Mouse (Mus musculus) T-cell, adult 2 months (primary cell): ENCODE data around the gene Arl8a.
"Not testable (repeated sequence)": the region's sequence is repeated elsewhere in the genome, so short reads cannot be mapped to it uniquely, and the experiment has no call there.

Experiments
- DNase-seq: peaks from one replicate; pipeline ENCODE4 v3.0.0; 2022; ENCODE audit warnings: low spot score

Gene Arl8a

DNA sequence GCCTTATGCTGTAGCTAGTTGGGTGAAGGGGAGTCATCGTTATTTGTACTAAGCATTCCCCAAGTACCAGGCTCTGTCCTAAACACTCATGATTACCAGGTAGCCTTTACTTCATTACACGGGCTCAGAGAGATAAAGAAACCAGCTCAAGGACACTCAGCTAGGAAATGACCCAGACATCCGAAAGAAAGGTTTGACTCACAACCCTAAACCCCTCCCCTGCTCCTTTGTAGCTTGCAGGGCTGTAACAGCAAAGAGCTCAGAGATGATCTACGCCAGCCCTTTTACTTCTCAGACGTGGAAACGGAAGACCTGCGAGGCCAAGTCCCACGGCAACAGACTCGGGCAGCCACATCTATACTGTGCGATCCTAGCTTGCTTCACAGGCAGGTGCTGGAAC, 23.7 kb downstream of the Arl8a start:
- no peak for DNase-seq

DNA sequence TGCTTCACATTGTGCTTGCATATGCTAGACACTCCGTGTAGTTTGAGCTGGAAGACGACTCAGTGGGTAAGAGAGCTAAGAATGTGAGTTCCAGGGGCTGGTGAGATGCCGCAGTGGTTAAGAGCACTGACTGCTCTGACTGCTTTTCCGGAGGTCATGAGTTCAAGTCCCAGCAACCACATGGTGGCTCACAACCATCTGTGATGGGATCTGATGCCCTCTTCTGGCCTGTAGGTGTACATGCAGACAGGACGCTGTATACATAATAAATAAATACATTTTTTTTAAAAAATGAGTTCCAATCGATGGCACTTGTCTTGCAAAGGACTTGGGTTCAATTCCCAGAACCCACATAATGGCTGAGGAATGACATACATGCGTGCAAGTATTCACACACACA, 24.6 kb downstream of the Arl8a start:
- no peak for DNase-seq

DNA sequence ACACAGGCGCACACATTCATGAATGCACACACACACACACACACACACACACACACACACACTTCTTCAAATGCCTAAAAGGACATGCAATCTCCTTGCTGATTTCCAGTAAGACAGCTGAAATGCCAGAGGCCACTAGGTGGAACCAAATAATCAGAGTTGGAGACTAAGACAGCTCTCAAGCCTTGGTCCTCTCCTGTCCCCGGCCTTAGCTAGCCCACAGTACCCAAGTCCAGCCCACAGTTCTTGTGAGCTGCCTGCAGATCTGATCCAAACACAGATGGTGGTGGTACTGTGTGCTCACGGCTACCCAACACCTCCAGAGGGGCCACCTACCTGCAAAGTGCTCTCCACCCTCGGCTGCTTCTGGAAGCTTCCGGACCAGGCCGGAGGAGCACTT, 25.4 kb downstream of the Arl8a start:
- no peak for DNase-seq

DNA sequence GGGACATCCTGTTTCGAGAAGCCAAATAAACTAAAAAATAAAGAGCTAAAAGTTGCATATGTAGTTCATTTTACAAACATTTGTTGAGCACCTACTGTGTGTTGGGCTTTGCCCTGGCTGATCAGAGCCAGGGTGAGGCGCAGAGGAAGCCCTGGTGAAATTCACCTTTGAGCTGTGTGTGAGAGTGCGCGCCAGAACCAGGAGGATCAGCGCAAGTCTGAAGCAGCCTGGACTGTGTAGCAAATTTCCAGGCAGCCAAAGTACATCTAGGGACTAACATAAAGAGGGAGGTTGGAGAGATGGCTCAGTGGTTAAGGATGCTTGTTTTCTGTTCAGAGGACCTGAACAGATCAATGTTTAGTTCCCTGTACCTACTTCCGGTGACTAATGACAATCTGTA, 26.7 kb downstream of the Arl8a start:
- DNase-seq = no peak

DNA sequence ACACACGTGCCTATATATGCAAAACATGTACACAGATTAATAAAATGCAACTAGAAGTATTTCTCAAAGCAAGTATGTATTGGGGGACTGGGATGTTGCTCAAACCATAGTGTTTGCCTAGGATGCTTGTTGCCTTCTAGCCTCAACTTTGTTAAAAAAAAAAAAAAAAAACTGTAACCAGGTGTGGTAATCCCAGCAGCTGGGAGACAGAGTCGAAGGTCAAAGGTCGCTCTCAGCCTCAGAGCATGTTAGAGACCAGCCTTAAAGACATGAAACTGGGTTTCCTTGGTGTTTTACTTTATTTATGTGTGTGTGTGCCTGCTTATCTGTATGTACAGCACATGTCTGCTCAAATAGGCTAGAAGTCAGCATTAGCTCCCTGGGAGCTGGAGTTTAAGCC, 28.6 kb downstream of the Arl8a start:
- DNase-seq = no peak

DNA sequence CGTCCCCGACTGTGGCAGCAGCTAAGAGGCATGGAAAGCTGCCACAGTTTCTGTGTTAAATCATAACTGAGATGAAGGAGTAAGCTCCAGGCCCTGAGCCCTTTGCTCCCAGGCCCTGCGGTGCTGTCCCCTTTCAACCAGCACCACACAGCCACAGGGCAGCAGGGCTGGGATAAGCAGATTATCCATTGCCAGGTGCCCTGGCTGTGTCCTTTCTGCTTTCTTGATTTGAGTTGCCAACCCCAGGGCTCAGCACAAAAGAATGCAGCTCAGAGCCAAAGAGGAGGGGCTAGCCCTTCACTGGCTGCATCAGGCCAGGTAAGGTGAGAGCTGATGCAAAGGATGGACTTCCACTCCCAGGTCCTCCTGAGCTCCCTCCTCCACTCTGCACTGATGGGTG, 31.1 kb downstream of the Arl8a start:
- no peak for DNase-seq

DNA sequence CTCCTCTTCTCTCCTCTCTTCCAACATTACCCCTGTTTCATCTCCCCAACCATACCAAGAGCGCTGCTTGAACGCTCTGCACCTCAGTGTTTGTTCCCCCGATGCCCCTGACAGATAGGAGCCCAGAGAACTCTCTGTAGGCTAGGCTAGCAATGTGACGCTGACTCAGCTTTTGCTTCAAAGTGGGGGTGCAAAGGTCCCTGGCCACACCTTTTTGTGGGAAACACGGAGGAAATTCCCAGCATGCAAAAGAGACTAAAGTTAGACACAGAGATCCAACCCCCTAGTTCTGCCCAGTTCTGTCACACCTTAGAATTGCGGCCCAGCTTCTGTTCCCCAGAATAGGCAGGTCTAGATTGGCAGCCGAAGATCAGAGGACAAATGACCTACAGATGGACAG, 32.2 kb downstream of the Arl8a start:
- no peak for DNase-seq

DNA sequence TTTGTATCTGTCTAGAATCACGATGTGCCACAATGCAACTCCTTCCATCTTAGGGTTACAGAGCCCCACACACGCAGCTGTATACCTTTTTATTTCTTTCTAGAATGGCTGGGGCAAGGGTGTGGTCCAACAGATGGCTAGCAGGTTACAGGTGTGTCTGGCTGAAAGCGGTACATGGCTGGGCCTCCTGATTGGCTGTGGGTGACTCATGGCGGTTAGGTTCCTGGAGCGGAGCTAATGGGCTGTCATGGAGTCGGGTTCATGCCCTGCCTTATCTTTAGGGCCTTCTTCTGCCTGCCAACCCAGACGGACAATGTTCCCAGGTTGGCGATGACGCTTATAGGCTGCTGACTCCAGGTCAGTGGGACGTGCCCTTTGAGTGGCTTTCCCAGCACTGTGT, 34.2 kb downstream of the Arl8a start:
- DNase-seq = no peak

DNA sequence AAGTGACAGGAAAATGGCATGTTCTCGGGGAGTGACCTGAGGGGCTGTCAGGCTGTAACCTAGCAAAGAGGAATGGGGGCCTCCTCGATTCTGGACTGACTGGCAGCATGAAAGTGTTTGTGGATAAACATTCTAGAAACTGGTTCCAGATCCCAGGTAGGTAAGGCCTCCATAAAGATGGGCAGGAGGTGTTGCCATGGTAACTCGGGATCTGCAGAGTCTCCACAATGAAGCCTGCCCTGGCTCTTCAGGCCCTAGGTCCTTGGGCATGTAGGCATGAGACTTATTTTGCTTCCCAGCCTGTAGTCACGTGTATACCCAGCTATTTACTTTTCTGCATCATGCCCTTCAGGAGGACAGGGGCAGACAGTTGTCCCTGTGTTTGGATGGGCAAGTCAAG, 34.7 kb downstream of the Arl8a start:
- DNase-seq = no peak

DNA sequence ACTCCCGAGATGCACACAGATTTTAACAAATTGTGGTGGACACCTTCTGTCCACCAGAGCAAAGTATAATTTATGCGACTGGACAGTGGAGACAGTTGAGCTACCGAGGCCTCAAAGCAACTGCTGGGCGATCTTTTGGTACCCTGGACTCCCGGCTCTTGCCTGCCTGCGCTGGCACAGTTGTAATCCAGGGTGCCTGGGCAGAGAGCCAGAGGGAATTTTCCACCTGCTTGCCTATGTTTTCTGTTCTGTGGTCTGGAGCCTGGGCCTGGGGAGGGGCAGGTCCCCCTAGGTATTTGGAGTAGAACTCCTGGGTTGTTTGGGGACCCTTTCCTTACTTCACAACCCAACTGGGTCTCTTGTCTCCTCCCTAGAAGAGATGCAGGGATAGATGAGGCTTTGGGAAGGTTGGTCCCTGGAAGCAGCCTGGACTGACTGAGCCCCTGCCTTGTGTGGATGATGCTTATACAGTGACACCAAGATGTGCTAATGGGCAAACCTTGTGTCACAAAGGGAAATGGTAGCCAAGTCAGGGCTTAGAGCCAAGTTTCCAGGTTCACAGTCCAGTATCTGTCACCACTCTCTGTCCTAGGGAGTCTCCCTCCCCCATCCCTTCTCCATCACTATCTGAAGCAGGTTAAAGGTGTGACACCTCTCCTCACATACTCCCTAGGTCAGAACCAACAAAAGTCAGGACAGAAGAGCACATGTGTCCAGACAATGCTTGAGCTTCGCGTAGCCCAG, 35.4 kb downstream of the Arl8a start:
- no peak for DNase-seq

DNA sequence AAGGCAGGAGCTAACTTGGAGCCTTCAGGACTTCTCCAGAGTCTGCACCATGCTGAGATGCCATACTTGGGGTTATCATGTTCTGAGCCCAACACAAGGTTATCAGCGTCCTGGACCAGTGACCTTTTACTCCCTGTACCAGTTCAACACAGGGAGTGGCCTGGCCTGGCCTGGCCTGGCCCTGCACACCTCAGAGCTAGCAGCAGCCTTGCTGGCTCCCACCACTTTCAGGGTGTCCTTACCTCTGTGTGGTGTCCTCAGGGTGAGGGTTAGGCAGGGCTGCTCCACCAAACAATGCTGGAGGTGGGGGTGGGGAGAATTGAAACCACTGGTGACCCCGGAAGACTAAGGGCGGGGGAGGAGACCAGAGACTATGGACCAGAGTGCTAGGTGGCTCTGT, 36.4 kb downstream of the Arl8a start:
- DNase-seq = no peak

DNA sequence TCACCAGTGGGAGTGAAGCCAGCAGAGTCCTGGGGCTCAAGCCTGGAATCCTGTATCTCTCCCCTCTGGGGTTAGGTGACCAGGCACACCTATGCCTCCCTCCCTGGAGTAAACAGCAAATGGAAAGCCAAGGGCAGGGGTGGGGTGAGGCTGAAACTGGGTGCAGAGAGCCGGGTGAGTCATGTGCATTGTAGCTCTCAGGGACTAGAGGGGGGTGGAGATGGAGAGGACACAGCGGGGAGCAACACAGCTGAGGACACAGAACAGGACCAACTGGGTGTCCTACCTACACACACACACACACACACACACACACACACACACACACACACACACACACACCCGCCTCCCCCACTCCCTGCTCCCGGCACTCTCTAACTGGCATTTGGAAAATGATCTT, 36.8 kb downstream of the Arl8a start:
- DNase-seq = no peak

DNA sequence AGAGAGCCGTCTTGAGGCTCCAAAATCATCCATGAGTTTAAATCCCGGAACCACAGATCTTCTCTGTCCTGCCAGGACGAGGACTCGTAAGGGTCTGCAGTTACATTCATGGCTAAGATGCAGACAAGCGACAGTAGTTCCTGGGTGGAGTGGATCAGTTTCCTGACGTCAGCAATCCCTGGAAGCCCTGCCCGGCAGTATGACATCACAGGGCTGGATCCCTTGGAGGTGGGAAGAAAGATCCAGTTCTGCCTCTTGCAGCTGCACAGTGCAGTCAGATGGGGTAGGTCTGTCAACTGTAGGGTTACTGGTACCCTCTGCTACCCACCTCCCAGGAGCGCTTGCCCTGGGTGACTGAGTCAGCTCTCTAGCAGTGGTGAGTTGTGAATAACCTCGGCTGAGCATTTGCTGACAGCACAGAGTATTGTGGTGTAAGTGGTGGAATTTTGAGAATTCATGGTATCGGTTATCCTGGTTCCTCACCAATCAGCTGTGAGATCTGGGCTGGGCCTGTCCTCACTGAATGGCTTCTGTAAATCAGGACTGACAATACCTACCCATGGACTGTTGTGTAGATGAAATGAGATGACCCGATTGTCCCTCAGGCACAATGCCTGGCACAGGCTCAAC, 37.4 kb downstream of the Arl8a start:
- DNase-seq = no peak

DNA sequence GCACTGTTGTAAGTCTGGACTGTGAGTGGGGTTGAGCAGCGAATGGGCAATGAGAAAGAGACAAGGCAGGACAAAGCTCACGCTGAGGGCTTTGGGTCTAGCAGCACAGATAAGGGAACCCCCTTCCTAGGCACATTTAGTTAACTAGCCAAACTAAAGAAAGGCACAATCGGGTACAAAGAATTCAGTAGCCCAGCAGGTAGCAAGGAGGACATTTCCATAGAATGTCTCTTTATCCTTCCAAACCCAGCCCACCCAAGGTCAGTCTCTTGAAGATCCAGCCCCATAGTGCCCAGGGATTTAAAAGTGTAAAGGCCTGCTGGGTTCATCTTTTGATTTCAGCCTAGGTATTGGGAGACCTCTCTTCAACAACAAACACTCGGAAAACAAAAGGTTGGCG, 39.3 kb downstream of the Arl8a start:
- DNase-seq = no peak

DNA sequence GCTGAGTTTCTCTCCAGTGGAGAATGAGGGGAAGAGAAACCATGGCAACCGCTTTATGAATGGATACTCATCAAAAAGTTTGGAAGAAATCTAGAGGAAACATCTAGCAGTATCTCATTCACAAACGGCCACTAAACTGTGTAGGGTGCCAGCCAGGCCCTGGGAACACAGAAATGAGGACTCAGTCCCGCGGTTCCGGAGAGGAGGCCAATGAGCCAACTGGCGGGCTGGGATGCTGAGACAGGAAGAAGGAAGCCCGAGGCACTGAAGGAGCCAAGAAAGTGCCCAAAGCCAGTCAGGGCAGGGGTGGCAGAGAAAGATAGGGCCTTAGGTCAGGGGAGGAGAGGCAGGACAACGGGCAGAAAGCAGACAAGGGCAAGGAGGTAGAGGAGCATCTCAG, 39.8 kb downstream of the Arl8a start:
- no peak for DNase-seq

DNA sequence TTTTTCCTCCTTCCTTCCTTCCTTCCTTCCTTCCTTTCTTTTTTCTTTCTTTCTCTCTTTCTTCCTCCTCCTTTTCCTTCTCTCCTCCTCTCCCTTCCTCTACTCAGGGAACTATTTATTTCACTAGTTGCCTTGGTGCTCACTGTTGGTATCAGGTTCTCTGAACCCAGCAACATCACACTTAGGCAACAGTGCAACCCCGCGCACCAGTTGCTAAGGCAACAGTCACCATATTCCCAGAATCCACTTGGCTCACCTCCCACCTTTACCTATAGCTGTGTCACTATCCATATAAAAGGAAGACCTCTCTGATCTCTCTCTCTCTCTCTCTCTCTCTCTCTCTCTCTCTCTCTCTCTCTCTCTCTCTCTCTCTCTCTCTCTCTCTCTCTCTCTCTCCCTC, 40.4 kb downstream of the Arl8a start:
- DNase-seq = not testable (repeated sequence)

DNA sequence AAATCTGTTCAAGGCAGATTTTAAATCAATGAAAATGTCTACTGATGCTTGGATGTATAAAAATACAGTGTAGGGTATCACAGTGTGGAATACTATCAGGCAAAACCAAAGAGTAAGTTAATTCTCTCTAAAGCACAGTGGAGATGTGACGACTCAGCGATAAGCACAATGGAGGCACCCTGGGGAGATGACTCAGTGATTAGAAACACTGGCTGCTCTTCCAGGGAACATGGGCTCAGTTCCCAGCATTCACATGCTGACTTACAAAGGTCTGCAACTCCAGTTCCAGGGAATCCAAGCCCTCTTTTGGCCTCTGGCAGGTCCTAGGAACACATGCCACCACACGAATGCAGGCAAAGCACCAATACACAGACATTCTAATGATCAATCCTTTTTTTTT, 41.6 kb downstream of the Arl8a start:
- no peak for DNase-seq

DNA sequence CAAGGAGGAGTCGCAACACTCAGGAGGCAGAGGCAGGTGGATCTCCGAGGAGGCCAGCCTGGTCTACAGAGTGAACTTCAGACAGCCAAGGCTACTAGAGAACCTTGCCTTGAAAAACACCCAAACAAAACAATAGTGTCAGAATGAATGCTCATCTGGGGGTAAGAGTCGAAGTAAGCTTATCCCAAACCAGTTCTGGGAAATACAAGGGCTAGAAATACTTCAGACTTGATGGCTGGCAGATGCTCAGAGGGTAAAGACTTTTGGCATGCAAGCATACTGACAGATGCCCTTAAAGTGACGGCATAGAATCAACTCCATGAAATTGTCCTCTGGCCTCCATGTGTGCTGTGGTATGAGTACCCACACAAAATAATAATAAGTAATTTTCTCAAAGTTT, 42.6 kb downstream of the Arl8a start:
- DNase-seq = no peak

DNA sequence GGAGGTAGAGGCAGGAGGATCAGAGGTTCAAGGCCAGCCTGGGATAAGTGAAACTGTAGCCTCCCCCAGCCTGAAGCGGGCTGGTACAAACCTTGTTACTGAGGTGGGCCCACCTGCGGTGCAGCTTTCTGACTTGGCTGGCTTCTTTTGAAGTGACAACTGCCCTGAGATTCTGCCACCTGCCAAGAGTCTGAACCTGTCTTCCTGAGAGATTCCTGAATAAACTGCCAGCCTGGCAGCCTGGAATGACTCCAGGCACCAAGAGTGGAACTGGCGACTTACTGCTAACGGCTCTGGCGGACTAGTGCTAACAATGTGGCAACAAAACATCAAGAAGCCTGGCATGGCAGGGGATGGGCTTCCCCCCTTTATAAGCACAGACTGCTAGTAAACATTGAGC, 47.7 kb downstream of the Arl8a start:
- DNase-seq = not testable (repeated sequence)

DNA sequence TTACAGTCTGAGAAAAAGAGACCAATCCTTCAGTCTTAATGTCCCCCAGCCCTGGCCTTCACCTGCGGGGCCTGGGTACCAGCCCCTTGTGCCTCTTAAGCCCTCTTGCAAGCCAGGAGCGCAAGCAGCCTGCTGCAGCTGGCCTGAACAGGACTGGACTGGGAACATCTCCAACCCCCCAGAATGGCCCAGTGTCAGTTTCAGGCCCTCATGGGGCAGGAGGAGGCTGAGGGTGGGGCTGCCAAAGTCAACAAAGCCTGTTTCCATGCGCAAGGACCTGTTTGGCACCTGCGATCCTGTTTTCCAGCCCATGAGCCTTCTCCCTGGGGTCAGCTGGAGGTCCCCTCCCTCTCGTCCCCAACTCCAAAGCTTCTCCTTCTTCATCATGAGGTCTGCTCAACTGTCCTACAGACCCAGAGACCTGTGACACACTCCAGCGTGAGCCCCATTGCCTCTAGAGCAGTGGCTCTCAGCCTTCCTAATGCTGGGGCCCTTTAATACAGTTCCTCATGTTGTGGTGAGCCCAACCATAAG, 49.4 kb downstream of the Arl8a start:
- DNase-seq = no peak

DNA sequence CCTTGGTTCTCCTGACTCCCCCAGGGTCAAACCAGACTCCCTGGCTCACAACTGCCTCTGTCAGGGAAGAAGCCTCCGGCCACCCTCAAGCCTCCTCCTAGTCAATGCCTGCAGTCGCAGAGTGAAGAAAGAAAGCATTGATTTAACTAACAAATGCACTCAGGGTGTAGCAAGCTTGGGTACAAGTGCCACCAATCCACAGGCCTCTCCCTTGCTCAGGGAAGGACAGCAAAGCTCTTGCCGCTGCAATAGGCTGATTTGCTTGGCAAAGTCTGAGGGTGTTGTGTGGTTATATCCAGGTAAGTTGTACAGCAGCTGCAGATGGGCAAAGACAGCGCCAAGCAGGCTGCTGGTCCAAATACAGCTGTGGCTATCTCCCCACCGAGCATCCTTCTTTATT, 51.8 kb downstream of the Arl8a start:
- DNase-seq = no peak

DNA sequence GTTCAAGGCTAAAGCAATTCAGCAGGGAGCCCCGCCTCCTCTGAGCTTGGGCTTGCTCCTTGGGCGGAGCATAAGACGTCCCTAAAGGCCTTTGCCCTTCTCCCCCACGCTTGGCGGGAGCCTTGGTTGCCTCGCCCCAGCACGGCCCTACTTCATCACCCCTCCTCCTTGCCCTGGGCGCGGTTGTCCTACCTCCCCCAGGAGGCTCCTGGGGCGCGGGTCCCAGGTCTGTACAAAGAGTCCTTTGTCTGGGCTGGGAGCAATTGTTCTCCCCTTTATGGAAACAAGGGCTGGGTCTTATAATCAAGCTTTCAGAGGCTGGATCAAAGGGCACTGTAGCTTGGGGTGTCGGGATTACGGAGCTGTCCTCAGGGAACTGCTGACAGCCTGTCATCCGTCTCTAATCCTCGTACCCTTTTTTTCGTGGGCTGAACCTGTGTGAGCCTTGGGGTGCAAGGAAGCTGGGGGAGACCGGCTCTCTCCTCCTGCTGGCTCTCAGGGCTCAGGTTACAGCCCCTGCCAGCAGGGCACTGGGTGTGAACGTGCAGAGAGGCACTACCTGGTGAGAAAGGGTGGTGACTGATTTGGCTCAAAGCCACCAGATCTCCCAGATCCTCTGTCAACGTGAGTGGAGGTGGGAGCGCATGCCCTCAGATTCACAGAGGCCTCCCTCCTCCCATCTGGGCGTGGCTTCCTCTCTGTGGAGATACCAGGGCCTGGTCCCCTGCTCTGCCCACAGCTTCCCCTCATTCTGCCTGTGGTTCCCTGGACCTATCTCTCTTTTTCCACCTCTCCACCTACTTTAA, 52.6 kb downstream of the Arl8a start:
- no peak for DNase-seq

DNA sequence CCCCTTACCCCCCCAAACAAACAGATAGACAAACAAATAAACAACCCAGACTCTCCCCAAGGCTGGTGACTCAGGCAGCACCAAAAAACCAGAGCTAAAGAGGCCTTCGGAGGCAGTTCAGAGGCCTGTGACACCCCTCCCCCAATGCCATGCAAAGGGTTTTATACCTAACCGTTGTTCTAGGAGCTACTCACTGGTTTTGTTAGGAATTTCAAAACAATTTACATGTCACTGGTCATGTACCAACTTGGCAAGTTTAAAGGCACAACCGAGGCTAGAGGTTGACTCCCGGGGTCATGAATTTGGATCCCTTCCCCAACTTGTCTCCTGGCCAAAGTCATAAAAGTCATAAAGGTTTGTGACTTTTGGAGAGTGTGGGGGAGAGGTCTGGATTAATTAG, 53.8 kb downstream of the Arl8a start:
- no peak for DNase-seq
